Mouse (Mus musculus): ENCODE data around the gene Ciita. TPM values are rescaled to one million over a fixed set of nuclear protein-coding genes. Genes with fewer than 3 reads are reported as not detected.

Gene Ciita
- total RNA-seq, 1 experiment from 2014 or later: 137 TPM

DNA sequence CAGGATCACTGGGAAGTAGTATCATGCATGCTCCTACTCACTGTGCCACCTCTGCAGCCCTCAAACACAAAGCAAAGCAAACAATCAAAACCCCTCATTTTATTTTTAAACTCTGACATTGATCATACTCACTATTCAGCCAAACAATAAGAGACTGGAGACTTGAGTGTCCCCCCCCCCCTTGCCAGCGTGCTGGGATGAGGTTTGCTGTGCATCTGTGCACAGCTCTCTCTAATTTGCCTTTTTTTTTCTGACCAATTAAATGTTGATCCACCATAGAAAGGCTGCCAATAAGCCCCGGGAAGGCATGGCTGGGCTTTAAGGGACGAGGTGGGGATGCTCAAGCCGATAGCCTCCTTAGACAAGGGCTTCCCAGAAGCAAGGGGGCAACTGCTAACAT, 27.6 kb downstream of the Ciita start:
- ATAC-seq (ENCODE audit: extremely low read depth, insufficient number of reproducible peaks, low FRiP score, poor library complexity, severe bottlenecking): no peak

DNA sequence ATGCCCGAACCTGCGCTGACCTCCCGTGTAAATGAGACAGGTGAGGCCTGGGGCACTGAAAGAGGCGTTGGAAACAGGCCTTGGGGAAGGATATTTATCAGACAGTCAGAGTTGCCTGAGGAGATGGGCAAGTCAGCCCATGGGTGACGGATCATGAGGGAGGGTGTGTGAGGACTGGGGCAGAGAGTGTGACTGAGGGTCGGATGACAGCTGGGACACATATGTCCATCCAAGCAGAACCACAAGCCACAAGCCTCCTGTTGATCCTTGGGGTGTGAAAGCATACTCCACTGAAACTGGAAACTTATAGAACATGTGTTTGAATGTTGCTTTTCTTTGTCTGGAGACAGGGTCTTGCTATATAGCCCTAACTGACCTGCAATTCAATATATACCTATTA, 28.8 kb downstream of the Ciita start:
- ATAC-seq (ENCODE audit: extremely low read depth, insufficient number of reproducible peaks, low FRiP score, poor library complexity, severe bottlenecking): peak; percentile 78

DNA sequence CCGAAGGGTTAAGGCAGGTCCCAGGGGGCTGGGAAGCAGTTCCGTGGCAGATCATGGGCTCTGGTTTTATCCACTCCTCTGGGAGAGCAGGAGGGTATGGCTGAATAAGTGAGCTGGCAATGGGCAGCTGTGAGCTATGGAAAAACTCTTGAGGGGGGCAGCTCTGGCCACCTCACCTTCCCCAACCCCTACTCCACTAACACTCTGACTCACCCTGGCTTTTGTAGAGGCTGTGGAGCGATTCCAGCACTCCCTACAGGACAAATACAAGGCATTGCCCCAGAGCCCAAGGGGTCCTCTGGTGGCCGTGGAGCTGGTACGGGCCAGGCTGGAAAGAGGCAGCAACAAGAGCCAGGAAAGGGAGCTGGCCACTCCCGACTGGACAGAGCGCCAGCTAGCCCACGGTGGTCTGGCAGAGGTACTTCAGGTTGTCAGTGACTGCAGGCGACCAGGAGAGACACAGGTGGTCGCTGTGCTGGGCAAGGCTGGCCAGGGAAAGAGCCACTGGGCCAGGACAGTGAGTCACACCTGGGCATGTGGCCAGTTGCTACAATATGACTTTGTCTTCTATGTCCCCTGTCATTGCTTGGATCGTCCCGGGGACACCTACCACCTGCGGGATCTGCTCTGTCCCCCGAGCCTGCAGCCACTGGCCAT, 30.7 kb downstream of the Ciita start:
- ATAC-seq (ENCODE audit: extremely low read depth, insufficient number of reproducible peaks, low FRiP score, poor library complexity, severe bottlenecking): no peak

DNA sequence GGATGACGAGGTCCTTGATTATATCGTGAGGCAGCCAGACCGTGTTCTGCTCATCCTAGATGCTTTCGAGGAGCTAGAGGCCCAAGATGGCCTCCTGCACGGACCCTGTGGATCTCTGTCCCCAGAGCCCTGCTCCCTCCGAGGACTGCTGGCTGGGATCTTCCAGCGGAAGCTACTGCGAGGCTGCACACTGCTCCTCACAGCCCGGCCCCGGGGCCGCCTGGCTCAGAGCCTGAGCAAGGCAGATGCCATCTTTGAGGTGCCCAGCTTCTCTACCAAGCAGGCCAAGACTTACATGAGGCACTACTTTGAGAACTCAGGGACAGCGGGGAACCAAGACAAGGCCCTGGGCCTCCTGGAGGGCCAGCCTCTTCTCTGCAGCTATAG, 31.3 kb downstream of the Ciita start:
- ATAC-seq (ENCODE audit: extremely low read depth, insufficient number of reproducible peaks, low FRiP score, poor library complexity, severe bottlenecking): no peak

DNA sequence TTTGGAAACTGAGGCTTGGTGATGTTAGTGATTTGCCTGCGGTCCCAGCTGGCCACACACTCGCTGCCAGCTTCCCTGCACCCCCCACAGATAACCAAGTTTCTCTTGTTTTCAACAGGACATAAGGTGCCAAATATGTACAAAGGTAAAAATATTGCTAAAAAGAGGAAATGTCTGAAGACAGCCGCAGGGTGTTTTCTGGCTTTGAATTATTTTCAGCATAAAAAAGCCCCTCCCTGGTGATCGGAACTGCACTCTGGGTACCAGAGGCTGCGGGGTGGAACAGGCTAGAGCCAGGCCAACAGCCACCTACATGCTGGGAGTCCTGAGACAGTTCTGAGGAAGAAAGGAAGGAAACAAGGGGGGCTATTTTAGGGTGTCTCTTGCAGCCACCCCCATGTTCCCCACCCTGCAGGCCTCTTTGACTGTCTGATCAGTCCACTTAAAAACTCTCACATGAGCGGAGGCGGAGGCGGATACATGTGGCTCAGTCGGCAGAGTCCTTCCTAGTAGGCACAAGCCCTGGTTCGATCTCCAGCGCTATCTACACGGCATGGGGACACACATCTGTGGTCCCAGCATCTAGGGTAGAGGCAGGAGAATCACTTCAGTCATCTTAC, 36.2 kb downstream of the Ciita start:
- ATAC-seq (ENCODE audit: extremely low read depth, insufficient number of reproducible peaks, low FRiP score, poor library complexity, severe bottlenecking): peak; percentile 77

DNA sequence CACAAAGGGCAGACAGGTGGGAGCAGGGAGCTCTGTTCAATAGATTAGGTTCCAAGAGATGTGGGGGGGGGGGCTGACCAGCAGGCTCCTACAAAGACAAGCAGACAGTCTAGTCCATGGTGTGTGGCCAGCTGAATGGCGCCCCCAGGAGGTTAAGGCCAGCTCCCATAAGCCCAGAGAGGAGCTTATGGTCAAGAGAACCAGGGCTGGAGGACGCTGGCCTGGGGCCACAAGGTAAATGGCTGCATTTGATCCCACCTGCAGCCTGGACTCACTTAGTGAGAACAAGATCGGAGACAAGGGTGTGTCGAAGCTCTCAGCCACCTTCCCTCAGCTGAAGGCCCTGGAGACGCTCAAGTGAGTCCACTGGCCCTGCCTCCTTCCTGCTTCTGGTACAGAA, 38.2 kb downstream of the Ciita start:
- no peak for ATAC-seq (ENCODE audit: extremely low read depth, insufficient number of reproducible peaks, low FRiP score, poor library complexity, severe bottlenecking)

DNA sequence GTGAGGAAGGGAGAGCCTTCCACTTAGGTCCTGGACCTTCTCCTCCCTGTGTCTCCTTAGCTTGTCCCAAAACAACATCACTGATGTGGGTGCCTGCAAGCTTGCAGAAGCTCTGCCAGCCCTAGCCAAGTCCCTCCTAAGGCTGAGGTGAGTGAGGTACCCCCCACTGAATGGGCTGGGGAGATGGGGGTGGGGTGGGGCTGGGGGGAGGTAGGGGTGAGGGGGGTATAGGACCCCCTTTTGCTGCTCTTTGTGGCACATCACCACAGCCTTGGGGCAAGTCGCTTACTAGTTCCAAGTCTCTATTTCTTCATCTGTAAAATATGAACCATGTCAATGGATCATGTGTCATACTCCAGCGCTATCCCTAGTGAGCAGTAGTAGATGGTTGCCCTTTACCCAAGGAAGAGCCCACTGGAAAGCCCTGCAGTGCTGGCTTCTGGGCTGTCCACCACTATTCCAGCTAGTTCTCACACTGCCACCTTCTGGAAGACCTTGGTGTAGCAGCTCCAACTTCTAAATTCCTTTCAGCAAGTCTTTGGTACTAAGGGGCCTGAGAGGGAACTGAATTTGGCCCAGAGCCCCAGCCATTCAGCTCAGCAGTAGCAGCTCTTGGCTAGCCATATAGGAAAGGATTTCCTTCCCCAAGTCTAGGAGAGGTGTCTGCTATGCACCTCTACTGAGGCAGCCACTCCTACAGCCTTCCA, 41.2 kb downstream of the Ciita start:
- ATAC-seq (ENCODE audit: extremely low read depth, insufficient number of reproducible peaks, low FRiP score, poor library complexity, severe bottlenecking): no peak

DNA sequence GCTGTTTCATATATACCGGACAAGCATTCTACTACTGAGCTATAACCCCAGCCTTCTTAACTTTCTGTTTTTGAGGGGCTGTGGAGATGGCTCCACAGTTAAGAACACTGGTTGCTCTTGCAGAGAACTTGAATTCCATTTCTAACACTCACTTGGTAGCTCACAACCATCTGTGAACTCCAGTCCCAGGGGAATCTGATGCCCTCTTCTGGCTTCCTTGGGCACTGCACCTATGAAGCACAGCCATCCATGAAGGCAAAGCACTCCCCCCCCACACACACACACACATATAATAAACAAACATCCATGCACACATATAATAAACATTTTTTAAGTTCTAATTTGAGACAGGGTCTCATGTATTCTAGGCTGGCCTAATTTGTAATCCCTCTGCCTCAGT, 43.0 kb downstream of the Ciita start:
- ATAC-seq (ENCODE audit: extremely low read depth, insufficient number of reproducible peaks, low FRiP score, poor library complexity, severe bottlenecking): peak; percentile 60; the same call in 1 of the 2 replicates

DNA sequence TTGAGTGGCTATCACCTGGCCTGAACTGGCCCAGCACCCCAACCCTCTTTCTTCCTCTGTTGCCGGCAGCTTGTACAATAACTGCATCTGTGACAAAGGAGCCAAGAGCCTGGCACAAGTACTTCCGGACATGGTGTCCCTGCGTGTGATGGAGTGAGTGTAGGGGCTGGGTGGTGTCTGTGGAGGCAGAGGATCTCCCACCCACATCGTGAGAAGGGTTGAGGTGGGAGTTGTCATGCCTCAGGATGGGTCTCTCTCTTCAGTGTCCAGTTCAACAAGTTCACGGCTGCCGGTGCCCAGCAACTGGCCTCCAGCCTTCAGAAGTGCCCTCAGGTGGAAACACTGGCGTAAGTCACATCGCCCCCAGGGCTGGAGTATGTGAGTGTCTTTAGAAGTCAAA, 43.8 kb downstream of the Ciita start:
- no peak for ATAC-seq (ENCODE audit: extremely low read depth, insufficient number of reproducible peaks, low FRiP score, poor library complexity, severe bottlenecking)

DNA sequence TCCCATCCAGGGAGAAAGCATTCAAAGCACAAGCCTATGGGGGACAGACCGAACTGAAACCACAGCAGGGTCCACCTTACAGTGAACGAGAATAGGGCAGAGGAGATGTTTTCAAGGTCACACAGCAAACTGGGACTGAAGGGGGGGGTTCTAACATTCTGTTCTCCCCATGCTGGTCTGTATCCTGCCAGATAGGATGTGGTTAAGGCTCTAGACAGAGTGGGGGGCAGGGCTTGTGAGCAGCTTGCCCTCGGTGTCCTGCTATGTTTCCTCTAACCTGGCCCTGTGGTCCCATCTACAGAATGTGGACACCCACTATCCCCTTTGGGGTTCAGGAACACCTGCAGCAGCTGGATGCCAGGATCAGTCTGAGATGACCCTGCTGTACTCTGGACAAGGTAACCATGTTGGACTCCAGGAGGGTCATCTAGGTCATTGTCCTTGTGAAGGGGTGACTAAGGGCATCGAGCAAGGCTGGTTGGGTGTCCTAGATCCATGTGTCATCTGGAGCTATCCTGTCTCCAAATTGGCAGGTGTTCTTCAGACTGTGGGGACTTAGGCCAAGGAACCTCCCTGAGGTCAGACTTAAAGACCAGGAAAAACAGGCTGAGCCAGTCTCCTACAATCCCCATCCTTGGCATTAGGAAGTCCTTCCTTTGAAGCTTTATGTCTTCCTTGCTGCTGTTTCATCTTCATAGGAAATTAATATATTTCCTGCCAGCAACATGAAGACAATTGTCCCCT, 45.2 kb downstream of the Ciita start:
- ATAC-seq (ENCODE audit: extremely low read depth, insufficient number of reproducible peaks, low FRiP score, poor library complexity, severe bottlenecking): no peak

DNA sequence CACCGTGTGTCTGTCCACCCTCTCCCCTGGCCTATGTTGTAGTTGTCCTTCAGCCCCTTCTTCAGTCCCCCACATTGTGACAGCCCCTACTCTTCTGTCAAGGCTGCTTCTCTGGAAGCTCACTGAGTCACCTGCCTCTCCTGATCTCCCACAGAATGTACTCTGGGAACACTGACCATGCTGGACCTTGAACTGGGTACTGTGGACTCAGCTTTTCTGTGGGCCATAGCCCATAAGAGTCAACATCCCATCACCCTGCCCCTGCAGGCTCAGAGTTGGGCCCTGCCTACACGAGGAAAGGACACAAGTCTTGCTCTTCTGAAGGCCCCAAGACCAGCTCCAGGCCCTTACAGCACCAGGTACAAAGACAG, 45.7 kb downstream of the Ciita start:
- ATAC-seq (ENCODE audit: extremely low read depth, insufficient number of reproducible peaks, low FRiP score, poor library complexity, severe bottlenecking): no peak

DNA sequence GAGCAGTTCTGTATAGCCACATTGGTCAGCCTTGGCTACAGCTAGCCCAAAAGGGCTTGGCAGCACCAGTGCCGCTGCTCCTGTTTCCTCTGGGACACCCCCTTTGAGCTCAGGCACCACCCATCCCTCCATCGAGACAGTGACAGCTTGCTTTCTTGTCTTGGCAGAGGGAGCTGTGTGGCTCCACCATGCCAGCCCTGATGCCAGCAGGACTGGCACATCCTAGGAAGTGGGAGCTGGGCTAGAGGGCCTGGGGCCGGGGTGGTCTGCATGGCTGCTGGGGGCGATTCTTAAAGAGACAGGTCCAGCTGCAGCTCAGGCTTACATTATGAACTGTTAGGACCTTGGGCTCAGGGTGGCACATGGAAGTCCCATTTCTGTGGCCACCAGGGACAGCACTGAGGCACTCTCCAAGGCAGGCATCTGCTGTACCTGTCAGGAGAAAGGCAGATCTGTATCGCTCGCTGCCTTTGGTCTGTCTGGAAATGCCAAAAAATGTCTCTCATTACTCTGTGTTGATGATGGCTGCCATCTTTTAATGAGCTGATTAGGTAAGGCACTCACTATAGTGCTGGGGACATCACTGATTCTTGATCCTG, 47.3 kb downstream of the Ciita start:
- ATAC-seq (ENCODE audit: extremely low read depth, insufficient number of reproducible peaks, low FRiP score, poor library complexity, severe bottlenecking): no peak

DNA sequence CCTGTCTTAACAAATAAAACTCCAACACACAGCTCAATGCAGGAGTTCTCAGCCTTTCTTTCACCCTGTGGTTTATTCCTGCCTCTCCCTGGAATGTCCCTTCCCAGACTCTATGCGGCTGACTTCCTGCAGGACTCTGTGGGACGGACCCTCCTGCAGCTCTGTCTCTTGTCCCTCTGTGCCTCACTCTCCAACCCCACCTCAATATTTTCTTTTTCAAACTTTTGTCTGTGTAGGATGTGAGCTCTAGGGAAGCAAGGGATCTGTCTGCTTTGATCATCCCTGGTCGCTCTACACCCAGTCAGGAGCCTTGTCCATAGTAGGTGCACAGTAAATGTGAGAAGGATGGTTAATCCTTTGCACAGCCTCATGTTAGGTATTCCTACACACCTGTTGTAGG, 48.5 kb downstream of the Ciita start:
- ATAC-seq (ENCODE audit: extremely low read depth, insufficient number of reproducible peaks, low FRiP score, poor library complexity, severe bottlenecking): no peak

DNA sequence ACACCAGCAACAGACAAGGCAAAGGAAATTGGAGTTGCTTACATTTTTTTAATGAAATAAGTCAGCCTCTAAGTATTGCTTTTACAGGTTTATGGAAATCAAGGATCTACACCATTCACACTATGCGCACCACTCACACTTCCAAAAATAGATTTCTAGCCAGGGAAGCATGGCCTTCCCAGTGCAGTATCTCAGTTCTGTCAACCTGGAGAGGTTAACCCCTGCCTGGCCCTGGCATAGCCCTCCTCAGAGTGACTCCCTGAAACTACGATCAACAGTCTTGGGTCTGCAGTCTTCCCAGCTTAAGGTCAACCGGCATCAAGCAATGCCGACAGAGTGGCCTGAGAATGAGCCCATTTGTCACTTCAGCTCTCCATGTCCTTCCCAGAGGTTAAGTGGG, 50.3 kb downstream of the Ciita start:
- no peak for ATAC-seq (ENCODE audit: extremely low read depth, insufficient number of reproducible peaks, low FRiP score, poor library complexity, severe bottlenecking)

DNA sequence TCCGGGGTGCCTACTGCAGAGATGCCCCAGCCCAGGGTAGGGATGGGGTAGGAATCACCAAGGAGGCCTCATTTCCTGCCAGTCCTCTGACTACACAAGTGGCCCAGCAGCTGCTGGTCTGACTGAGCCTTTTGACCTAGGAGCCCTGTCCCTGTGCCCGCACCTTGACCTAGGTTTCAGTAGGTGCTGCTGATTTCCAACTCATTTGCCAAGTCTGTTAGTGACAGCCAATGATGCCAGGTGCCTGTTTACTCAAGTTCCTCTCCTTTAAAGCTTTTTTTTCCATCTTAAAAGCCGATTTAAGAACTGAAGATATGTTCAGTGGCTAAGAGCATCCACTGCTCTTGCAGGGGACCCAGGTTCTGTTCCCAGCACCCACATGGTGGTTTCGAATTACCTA, 53.9 kb downstream of the Ciita start:
- ATAC-seq (ENCODE audit: extremely low read depth, insufficient number of reproducible peaks, low FRiP score, poor library complexity, severe bottlenecking): no peak

DNA sequence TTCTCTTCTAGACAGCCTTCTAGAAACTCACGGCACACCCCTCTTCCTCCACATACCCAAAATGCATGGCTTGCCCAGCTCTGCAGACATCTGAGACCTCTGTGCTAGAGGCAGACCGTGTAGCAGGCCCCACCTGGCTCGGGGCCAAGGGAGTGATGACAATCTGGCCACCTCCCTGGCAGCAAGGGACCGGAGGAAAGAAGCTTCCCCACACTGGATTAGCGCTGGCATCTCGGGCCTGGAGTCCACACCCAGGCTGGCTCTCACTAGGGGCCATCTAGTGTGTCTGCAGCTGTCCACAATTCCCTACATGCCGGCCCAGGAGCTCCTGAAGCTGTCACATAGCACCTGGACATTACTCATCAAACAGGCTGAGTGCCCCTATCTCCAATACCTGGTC, 54.7 kb downstream of the Ciita start:
- no peak for ATAC-seq (ENCODE audit: extremely low read depth, insufficient number of reproducible peaks, low FRiP score, poor library complexity, severe bottlenecking)

DNA sequence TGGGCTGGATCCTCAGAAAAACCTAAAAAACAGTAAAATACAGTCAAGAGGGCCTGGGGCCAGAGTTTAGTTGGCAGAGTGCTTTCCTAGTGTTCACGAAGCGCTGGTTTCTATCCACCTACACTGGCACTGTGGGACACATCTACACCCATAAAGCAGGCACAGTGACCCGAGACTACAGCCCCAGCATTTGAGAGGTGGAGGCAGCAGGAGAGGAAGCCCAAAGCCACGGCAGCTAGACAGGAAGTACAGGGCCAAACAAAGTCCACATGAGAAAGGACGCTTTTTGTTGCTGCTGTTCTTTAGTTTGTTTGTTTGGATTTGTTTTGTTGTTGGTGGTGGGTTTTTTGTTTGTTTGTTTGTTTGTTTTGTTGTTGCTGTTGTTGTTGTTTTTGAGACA, 56.5 kb downstream of the Ciita start:
- ATAC-seq (ENCODE audit: extremely low read depth, insufficient number of reproducible peaks, low FRiP score, poor library complexity, severe bottlenecking): no peak

DNA sequence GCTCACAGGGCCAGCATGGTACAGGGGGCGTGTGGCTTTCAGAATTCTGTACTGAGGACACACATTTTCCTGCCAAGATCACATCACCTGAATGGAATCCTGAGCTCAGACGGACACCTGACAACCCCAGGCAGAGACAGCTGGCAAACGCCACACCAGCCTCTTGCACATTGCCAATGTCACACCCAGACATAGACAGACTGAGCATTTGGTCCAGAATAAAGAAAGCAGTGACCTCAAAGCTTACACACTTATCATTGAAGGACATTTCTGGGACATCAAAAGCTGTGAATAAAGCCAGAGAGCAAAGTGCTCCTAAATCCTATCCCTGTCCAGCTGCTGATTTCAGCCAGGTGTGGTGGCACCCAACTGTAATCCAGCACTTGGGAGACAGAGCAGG, 57.1 kb downstream of the Ciita start:
- no peak for ATAC-seq (ENCODE audit: extremely low read depth, insufficient number of reproducible peaks, low FRiP score, poor library complexity, severe bottlenecking)

DNA sequence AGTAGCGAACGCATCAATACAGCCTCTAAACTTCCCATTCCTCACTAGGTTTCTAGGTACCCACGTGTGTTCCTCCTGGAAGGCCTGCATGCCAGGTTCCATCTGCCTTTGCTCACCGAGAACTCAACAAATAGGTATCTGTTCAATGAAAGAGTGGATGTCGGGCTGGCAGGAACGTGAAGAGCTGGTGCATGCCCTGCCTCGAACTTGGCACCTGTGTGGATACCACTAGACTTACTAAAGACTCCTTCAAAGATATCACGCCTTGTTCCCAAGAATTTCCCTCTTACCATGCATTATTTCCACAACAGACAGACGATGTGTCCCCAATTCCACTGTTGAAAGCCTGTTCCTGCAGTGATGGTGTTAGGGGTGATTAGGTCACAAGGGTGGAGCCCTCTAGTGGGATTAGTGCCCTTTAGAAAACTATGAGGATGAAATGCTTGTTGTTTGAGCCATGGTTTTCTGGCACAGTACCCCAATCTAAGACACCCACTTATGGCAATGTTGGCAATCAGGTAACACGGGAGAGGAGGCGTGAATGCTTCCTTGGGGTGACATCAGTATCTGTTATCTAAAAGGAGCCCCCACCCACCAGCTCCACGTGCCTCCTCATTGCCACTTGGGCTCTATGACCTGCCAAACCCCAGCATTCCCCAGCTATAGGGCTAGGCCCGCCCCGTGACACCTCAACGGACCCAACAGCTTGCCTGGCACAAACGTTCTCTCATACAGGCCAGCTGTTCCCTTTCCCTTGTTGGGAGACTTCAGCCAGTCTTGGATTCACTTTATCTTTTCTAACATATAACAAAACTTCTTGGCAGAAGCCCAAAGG, 61.1 kb downstream of the Ciita start:
- no peak for ATAC-seq (ENCODE audit: extremely low read depth, insufficient number of reproducible peaks, low FRiP score, poor library complexity, severe bottlenecking)

Data from neutrophil, adult 5-6 weeks (primary cell).